Mouse (Mus musculus) liver, adult 2 months (tissue): ENCODE results near the gene Sept8. TPM values are rescaled to one million over a fixed set of nuclear protein-coding genes. Genes with fewer than 3 reads are reported as not detected.
"Not testable (repeated sequence)": the region's sequence is repeated elsewhere in the genome, so short reads cannot be mapped to it uniquely, and the experiment has no call there.

Experiments used
- DNase-seq: peaks from one replicate; pipeline ENCODE4 v3.0.0-alpha.2; 2011; ENCODE audit warnings: low read depth, low spot score; ENCODE audit errors: extremely low read depth
- H3K27ac ChIP-seq: fragments of 200-500 bp; replicated peaks from 2 replicates; pipeline ENCODE4 v1.5.1; 2012; ENCODE audit warnings: low read depth, mild to moderate bottlenecking, control low read depth, inconsistent platforms, low read length; ENCODE audit not compliant: insufficient read depth
- H3K27me3 ChIP-seq: fragments of 200-500 bp; 2 replicates; pipeline ENCODE4 v1.6.1; 2012; ENCODE audit warnings: mild to moderate bottlenecking, moderate library complexity, low read length, inconsistent platforms; ENCODE audit not compliant: control insufficient read depth, insufficient read depth
- H3K36me3 ChIP-seq: fragments of 200-500 bp; 2 replicates; pipeline ENCODE4 v1.6.1; 2012; ENCODE audit warnings: low read length, inconsistent platforms; ENCODE audit not compliant: control insufficient read depth, insufficient read depth
- H3K4me1 ChIP-seq: fragments of 200-500 bp; 2 replicates; pipeline ENCODE4 v1.6.1; 2011; ENCODE audit warnings: low read length; ENCODE audit not compliant: control insufficient read depth, insufficient read depth
- H3K4me3 ChIP-seq: fragments of 200-500 bp; 2 replicates; pipeline ENCODE4 v1.5.1; 2011; ENCODE audit warnings: low read depth, mild to moderate bottlenecking, control low read depth, low read length, moderate library complexity; ENCODE audit not compliant: insufficient read depth
- H3K79me2 ChIP-seq: fragments of 200-500 bp; 2 replicates; pipeline ENCODE4 v1.6.1; 2012; ENCODE audit warnings: inconsistent platforms, mild to moderate bottlenecking, low read length, moderate library complexity; ENCODE audit not compliant: control insufficient read depth, insufficient read depth
- H3K9ac ChIP-seq: fragments of 200-500 bp; 2 replicates; pipeline ENCODE4 v1.6.1; 2012; ENCODE audit warnings: low read depth, mild to moderate bottlenecking, control low read depth, inconsistent platforms, low read length
- CTCF ChIP-seq: fragments of 200-500 bp; IDR thresholded peaks from 2 replicates; pipeline ENCODE4 v1.5.1; 2011; ENCODE audit warnings: low read depth, low read length, control low read depth
- POLR2A ChIP-seq: fragments of 200-500 bp; IDR thresholded peaks from 2 replicates; pipeline ENCODE4 v1.6.1; 2011; ENCODE audit warnings: low read length, control low read depth; ENCODE audit not compliant: insufficient read depth; ENCODE audit errors: extremely low read depth
- WGBS: fragments of 180-500 bp; shearing (Covaris S2); methylation state at CpG from one replicate; pipeline ENCODE4 v1.1.7; 2018; 5-methylcytosine and 5-hydroxymethylcytosine counted together
- polyA plus RNA-seq: library from polyadenylated mRNA; depleted of rRNA; stranded (reverse); fragments of >200 nt; gene quantifications from 2 replicates; pipeline ENCODE4 v1.2.3, GENCODE M21; 2012
- total RNA-seq: library from RNA; depleted of rRNA; stranded (reverse); fragments of >200 nt; gene quantifications from 2 replicates; pipeline ENCODE4 v1.2.3, GENCODE M21; 2014

Gene Sept8
- total and polyA plus RNA-seq, 2 experiments, result 1.7 to 2.0 TPM

GRCm38 (mm10) chr11:53543021-53543420 lies 24.0 kb downstream of the Sept8 start:
- Histone ChIP-seq H3K27me3 (no peaks in the 10 kb centered on the region), H3K4me3 (no peak overlapping the region), H3K9ac (no peak overlapping the region), H3K27ac (no peak overlapping the region), H3K79me2 (no peaks in the 10 kb centered on the region), H3K36me3 (no peaks in the 10 kb centered on the region), H3K4me1 (no peaks in the 10 kb centered on the region)
- no peak for DNase-seq
- 50% methylated on average over 7 of the region's 7 CpGs for WGBS
- TF ChIP-seq POLR2A, result no peak
- no peak for TF ChIP-seq CTCF

GRCm38 (mm10) chr11:53546271-53546670 lies 27.2 kb downstream of the Sept8 start:
- 84% methylated on average over 6 of the region's 6 CpGs for WGBS
- no peak overlapping the region for H3K4me3 ChIP-seq
- no peak overlapping the region for H3K27ac ChIP-seq
- no peak for DNase-seq
- H3K27me3 ChIP-seq, result no peaks in the 10 kb centered on the region
- no peak overlapping the region for H3K9ac ChIP-seq
- H3K36me3 ChIP-seq, result no peaks in the 10 kb centered on the region
- TF ChIP-seq POLR2A (no peak), CTCF (no peak)
- H3K4me1 ChIP-seq, result no peaks in the 10 kb centered on the region
- no peaks in the 10 kb centered on the region for H3K79me2 ChIP-seq

- Histone ChIP-seq H3K4me3 (no peak overlapping the region), H3K27me3 (no peaks in the 10 kb centered on the region), H3K79me2 (no peaks in the 10 kb centered on the region), H3K9ac (no peak overlapping the region), H3K27ac (no peak overlapping the region), H3K36me3 (no peaks in the 10 kb centered on the region), H3K4me1 (no peaks in the 10 kb centered on the region)
- WGBS, result 69% methylated on average over 6 of the region's 6 CpGs
- no peak for TF ChIP-seq CTCF
- TF ChIP-seq POLR2A, result no peak
- no peak for DNase-seq
Observed at GRCm38 (mm10) chr11:53547566-53547965, 28.5 kb downstream of the Sept8 start.

- Histone ChIP-seq H3K36me3 (no peaks in the 10 kb centered on the region), H3K27ac (no peak overlapping the region), H3K9ac (no peak overlapping the region), H3K27me3 (no peaks in the 10 kb centered on the region), H3K79me2 (no peaks in the 10 kb centered on the region), H3K4me3 (no peak overlapping the region), H3K4me1 (no peaks in the 10 kb centered on the region)
- no peak for TF ChIP-seq CTCF
- TF ChIP-seq POLR2A, result no peak
- WGBS, result 87% methylated on average over 19 of the region's 19 CpGs
- no peak for DNase-seq
Observed at GRCm38 (mm10) chr11:53548036-53548605, 29.1 kb downstream of the Sept8 start.

- Histone ChIP-seq H3K36me3 (no peaks in the 10 kb centered on the region), H3K4me1 (no peaks in the 10 kb centered on the region), H3K27ac (no peak overlapping the region), H3K79me2 (no peaks in the 10 kb centered on the region), H3K4me3 (no peak overlapping the region), H3K9ac (no peak overlapping the region), H3K27me3 (no peaks in the 10 kb centered on the region)
- DNase-seq, result no peak
- TF ChIP-seq POLR2A (no peak), CTCF (no peak)
- 100% methylated on average over 1 of the region's 1 CpGs for WGBS
Observed at GRCm38 (mm10) chr11:53550714-53551113, 31.7 kb downstream of the Sept8 start.

- no peak overlapping the region for H3K4me3 ChIP-seq
- H3K27ac ChIP-seq, result no peak overlapping the region
- H3K9ac ChIP-seq, result no peak overlapping the region
- no peak for DNase-seq
- H3K4me1 ChIP-seq, result no peaks in the 10 kb centered on the region
- TF ChIP-seq CTCF (no peak), POLR2A (no peak)
- H3K79me2 ChIP-seq, result no peaks in the 10 kb centered on the region
- H3K27me3 ChIP-seq, result no peaks in the 10 kb centered on the region
- H3K36me3 ChIP-seq, result no peaks in the 10 kb centered on the region
- 72% methylated on average over 12 of the region's 12 CpGs for WGBS
Observed at GRCm38 (mm10) chr11:53551754-53552153, 32.7 kb downstream of the Sept8 start.

- WGBS, result 92% methylated on average over 14 of the region's 20 CpGs
- not testable (repeated sequence) for H3K4me1 ChIP-seq, H3K4me3 ChIP-seq, H3K27ac ChIP-seq, H3K27me3 ChIP-seq, H3K79me2 ChIP-seq, DNase-seq, H3K9ac ChIP-seq, H3K36me3 ChIP-seq
Observed at GRCm38 (mm10) chr11:53556529-53556928, 37.5 kb downstream of the Sept8 start.

- H3K27ac ChIP-seq, H3K4me1 ChIP-seq, H3K4me3 ChIP-seq, H3K36me3 ChIP-seq, H3K9ac ChIP-seq, H3K27me3 ChIP-seq, H3K79me2 ChIP-seq, DNase-seq: not testable (repeated sequence)
- 96% methylated on average over 2 of the region's 3 CpGs for WGBS
Observed at GRCm38 (mm10) chr11:53557992-53558391, 38.9 kb downstream of the Sept8 start.

GRCm38 (mm10) chr11:53559980-53560379 lies 40.9 kb downstream of the Sept8 start:
- not testable (repeated sequence) for H3K4me1 ChIP-seq, H3K36me3 ChIP-seq
- 69% methylated on average over 2 of the region's 3 CpGs for WGBS

More at GRCm38 (mm10) chr11:53559980-53560379, 40.9 kb downstream of the Sept8 start:
- H3K27me3 ChIP-seq, H3K79me2 ChIP-seq, H3K9ac ChIP-seq, DNase-seq, H3K4me3 ChIP-seq, H3K27ac ChIP-seq: not testable (repeated sequence)
